Mouse (Mus musculus) cerebellum, adult 2 months (tissue): ENCODE data around the gene Vax2.

Experiments
- CTCF ChIP-seq: fragments of 200-500 bp; IDR thresholded peaks from 2 replicates; pipeline ENCODE4 v1.5.1; 2011; ENCODE audit warnings: low read depth, mild to moderate bottlenecking, control low read depth, low read length, moderate library complexity, borderline replicate concordance; ENCODE audit not compliant: insufficient read depth
- POLR2A ChIP-seq: fragments of 200-500 bp; IDR thresholded peaks from 2 replicates; pipeline ENCODE4 v1.6.1; 2011; ENCODE audit warnings: low read length, control low read depth, borderline replicate concordance; ENCODE audit not compliant: insufficient read depth

GRCm38 (mm10) chr6:83786426-83786825 lies 75.4 kb downstream of the Vax2 start:
- TF ChIP-seq CTCF (no peak), POLR2A (no peak)
